Mouse (Mus musculus): Measurements from ENCODE around the gene Ap5b1. TPM values are rescaled to one million over a fixed set of nuclear protein-coding genes. Genes with fewer than 3 reads are reported as not detected.

Ap5b1 gene
- polyA plus RNA-seq, 1 experiment from 2014 or later, result 2.6 TPM

- no peak for ATAC-seq (ENCODE audit: insufficient read depth, low FRiP score, low TSS enrichment)
These were observed 2.8 kb downstream of the Ap5b1 start for GRCm38 (mm10) chr19:5570353-5571246.

DNA sequence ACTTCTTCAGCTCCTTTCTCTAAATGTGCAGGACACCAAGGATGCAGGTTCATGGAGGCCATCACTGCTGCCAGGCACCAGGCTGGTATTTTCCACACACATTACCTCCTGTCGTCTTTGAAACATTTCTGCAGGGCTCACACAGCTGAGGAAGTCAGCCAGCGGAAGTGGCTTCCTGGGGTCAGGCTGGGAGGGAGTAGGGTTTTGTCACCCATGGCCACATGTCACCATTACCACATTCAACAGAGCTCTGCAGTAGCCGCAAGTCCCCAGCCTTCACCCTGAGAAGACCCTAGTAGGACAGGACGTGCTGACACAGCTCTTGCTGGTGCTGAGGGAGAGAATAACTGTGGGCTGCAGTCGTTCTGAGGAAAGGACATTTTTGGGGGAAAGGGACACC is 4.0 kb downstream of the Ap5b1 start:
- Histone ChIP-seq H3K4me2 (ENCODE audit: low read depth) (no peak overlapping the region), H3K36me3 (ENCODE audit: control insufficient read depth, insufficient read depth, low read length) (0 out of 2 replicates have a peak, but pooled peaks cover 2% of the 10 kb centered on the region), H3K4me3 (ENCODE audit: low read depth, low read length) (no peak overlapping the region), H3K9ac (ENCODE audit: low read length) (no peak overlapping the region), H3K27me3 (ENCODE audit: control insufficient read depth, insufficient read depth, low read length) (peaks cover 2% of the 10 kb centered on the region), H3K9me3 (ENCODE audit: control insufficient read depth, low read length) (no peaks in the 10 kb centered on the region), H3K4me1 (ENCODE audit: control insufficient read depth, insufficient read depth, low read length) (peaks cover 6% of the 10 kb centered on the region; the same call in 1 of the 2 replicates), H3K27ac (ENCODE audit: low read depth, low read length) (no peak overlapping the region)
- DNase-seq (ENCODE audit: low spot score), result no peak
- WGBS, result 76% methylated on average over 5 of the region's 5 CpGs
- ATAC-seq (ENCODE audit: insufficient read depth, low FRiP score, low TSS enrichment), result no peak

More at GRCm38 (mm10) chr19:5570353-5571246, 2.8 kb downstream of the Ap5b1 start:
- H3K9me3 ChIP-seq (ENCODE audit: control insufficient read depth, low read length), result no peaks in the 10 kb centered on the region
- 88% methylated on average over 32 of the region's 32 CpGs for WGBS
- H3K27ac ChIP-seq (ENCODE audit: low read depth, low read length), result no peak overlapping the region
- peaks cover 11% of the 10 kb centered on the region for H3K27me3 ChIP-seq (ENCODE audit: control insufficient read depth, insufficient read depth, low read length)
- no peak for DNase-seq (ENCODE audit: low spot score)
- no peak overlapping the region for H3K4me3 ChIP-seq (ENCODE audit: low read depth, low read length)
- no peak overlapping the region for H3K4me2 ChIP-seq (ENCODE audit: low read depth)
- H3K9ac ChIP-seq (ENCODE audit: low read length), result no peak overlapping the region
- H3K36me3 ChIP-seq (ENCODE audit: control insufficient read depth, insufficient read depth, low read length), result 0 out of 2 replicates have a peak, but pooled peaks cover 2% of the 10 kb centered on the region
- peaks cover 8% of the 10 kb centered on the region; the same call in 1 of the 2 replicates for H3K4me1 ChIP-seq (ENCODE audit: control insufficient read depth, insufficient read depth, low read length)

DNA sequence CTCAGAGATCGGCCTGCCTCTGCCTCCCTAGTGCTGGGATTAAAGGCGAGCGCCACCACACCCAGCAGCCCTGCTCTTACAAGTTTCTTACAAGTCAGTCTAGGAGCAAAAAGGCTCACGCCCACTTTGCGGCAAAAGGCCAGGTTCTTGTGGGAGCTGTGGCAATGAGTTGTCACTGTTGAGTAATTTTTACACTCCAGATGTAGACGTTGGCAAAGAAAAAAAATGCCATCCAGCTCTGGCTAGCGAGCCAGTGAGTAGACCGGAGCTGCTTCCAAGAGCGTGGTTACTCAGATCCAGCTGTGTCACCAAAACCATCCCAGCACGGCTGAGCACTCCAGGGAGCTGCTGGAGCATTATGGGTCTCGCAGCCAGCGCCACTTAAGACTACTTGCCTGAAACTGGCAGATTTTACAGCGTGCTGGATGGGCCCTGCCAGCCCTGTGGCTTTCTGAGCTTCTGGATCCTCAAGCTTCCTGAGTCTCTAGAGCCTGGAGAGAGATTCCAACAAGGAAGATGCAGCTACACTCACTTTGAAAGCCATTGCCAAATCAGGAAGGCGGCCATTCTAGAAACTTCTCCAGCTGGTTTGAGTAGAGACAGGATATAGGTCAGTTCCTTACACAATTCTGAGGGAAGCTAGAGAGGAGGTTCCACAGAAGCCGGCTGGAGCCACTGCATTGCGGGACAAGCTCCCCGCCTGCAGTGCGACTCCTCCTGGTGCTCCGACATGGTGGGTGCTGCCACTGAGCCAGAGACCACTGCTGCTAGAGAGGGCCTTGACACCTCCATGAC is 4.7 kb downstream of the Ap5b1 start:
- H3K4me1 ChIP-seq (ENCODE audit: control insufficient read depth, insufficient read depth, low read length), result peaks cover 4% of the 10 kb centered on the region; the same call in 1 of the 2 replicates
- ATAC-seq (ENCODE audit: insufficient read depth, low FRiP score, low TSS enrichment), result no peak

GRCm38 (mm10) chr19:5575336-5575735 is 7.5 kb downstream of the Ap5b1 start:
- ATAC-seq (ENCODE audit: insufficient read depth, low FRiP score, low TSS enrichment) (no peak), DNase-seq (ENCODE audit: low spot score) (no peak)
- Histone ChIP-seq H3K4me2 (ENCODE audit: low read depth) (no peak overlapping the region), H3K9me3 (ENCODE audit: control insufficient read depth, low read length) (no peaks in the 10 kb centered on the region), H3K27me3 (ENCODE audit: control insufficient read depth, insufficient read depth, low read length) (no peaks in the 10 kb centered on the region), H3K4me3 (ENCODE audit: low read depth, low read length) (no peak overlapping the region), H3K4me1 (ENCODE audit: control insufficient read depth, insufficient read depth, low read length) (no peaks in the 10 kb centered on the region), H3K36me3 (ENCODE audit: control insufficient read depth, insufficient read depth, low read length) (0 out of 2 replicates have a peak, but pooled peaks cover 2% of the 10 kb centered on the region), H3K9ac (ENCODE audit: low read length) (no peak overlapping the region), H3K27ac (ENCODE audit: low read depth, low read length) (no peak overlapping the region)
- 98% methylated on average over 1 of the region's 1 CpGs for whole genome bisulfite sequencing

More for the DNA sequence above, 4.7 kb downstream of the Ap5b1 start:
- 87% methylated on average over 19 of the region's 19 CpGs for WGBS
- Histone ChIP-seq H3K4me2 (ENCODE audit: low read depth) (no peak overlapping the region), H3K27ac (ENCODE audit: low read depth, low read length) (no peak overlapping the region), H3K9me3 (ENCODE audit: control insufficient read depth, low read length) (no peaks in the 10 kb centered on the region), H3K27me3 (ENCODE audit: control insufficient read depth, insufficient read depth, low read length) (no peaks in the 10 kb centered on the region), H3K9ac (ENCODE audit: low read length) (no peak overlapping the region), H3K4me3 (ENCODE audit: low read depth, low read length) (no peak overlapping the region), H3K36me3 (ENCODE audit: control insufficient read depth, insufficient read depth, low read length) (0 out of 2 replicates have a peak, but pooled peaks cover 2% of the 10 kb centered on the region)
- DNase-seq (ENCODE audit: low spot score), result no peak

- 71% methylated on average over 4 of the region's 4 CpGs for WGBS
- H3K27me3 ChIP-seq (ENCODE audit: control insufficient read depth, insufficient read depth, low read length), result no peaks in the 10 kb centered on the region
- ATAC-seq (ENCODE audit: insufficient read depth, low FRiP score, low TSS enrichment) (no peak), DNase-seq (ENCODE audit: low spot score) (no peak)
- no peaks in the 10 kb centered on the region for H3K9me3 ChIP-seq (ENCODE audit: control insufficient read depth, low read length)
- no peak overlapping the region for H3K4me2 ChIP-seq (ENCODE audit: low read depth)
- no peak overlapping the region for H3K4me3 ChIP-seq (ENCODE audit: low read depth, low read length)
- no peaks in the 10 kb centered on the region for H3K4me1 ChIP-seq (ENCODE audit: control insufficient read depth, insufficient read depth, low read length)
- no peak overlapping the region for H3K9ac ChIP-seq (ENCODE audit: low read length)
- H3K36me3 ChIP-seq (ENCODE audit: control insufficient read depth, insufficient read depth, low read length), result no peaks in the 10 kb centered on the region
- H3K27ac ChIP-seq (ENCODE audit: low read depth, low read length), result no peak overlapping the region
These were observed 12.1 kb downstream of the Ap5b1 start for GRCm38 (mm10) chr19:5579971-5580370.

DNA sequence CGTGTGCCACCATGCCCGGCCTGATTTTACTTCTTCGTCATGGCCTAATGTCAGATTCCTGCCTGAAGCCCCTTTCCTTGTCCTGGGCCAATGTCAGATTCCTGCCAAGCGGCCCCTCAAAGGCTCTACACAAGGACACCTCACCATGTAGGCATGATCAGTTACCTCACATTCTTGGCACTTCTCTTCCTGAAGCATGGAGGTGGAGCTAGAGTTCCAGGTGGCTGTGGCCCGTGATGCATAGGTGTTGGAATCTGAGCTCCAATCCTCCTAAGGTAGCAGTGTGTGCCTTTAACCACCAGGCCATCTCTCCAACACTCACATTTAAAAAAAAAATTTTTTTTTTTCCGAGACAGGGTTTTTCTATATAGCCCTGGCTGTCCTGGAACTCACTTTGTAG is 13.0 kb downstream of the Ap5b1 start:
- no peaks in the 10 kb centered on the region for H3K9me3 ChIP-seq (ENCODE audit: control insufficient read depth, low read length)
- H3K4me2 ChIP-seq (ENCODE audit: low read depth), result no peak overlapping the region
- no peak overlapping the region for H3K27ac ChIP-seq (ENCODE audit: low read depth, low read length)
- ATAC-seq (ENCODE audit: insufficient read depth, low FRiP score, low TSS enrichment) (no peak), DNase-seq (ENCODE audit: low spot score) (no peak)
- no peak overlapping the region for H3K4me3 ChIP-seq (ENCODE audit: low read depth, low read length)
- H3K36me3 ChIP-seq (ENCODE audit: control insufficient read depth, insufficient read depth, low read length), result no peaks in the 10 kb centered on the region
- H3K4me1 ChIP-seq (ENCODE audit: control insufficient read depth, insufficient read depth, low read length), result no peaks in the 10 kb centered on the region
- H3K27me3 ChIP-seq (ENCODE audit: control insufficient read depth, insufficient read depth, low read length), result no peaks in the 10 kb centered on the region
- no peak overlapping the region for H3K9ac ChIP-seq (ENCODE audit: low read length)
- 85% methylated on average over 6 of the region's 6 CpGs for WGBS

DNA sequence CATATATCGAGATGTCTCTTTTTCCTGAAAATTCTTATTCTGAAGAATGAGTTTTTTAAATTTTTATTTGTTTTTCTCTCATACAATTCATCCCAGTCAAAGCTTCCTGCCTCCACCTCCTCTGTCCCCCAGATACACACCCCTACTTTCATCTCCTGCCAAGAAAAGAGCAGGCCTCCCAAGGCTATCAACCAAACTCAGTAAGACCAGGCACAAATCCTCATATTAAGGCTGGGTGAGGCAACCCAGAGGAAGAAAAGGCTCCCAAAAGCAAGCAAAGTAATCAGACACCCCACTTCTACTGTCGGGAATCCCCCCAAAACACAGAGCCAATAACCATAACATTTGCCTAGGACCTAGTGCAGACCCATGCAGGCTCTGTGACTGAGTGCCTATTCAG is 14.2 kb downstream of the Ap5b1 start:
- H3K27ac ChIP-seq (ENCODE audit: low read depth, low read length), result no peak overlapping the region
- DNase-seq (ENCODE audit: low spot score), result no peak
- no peaks in the 10 kb centered on the region for H3K9me3 ChIP-seq (ENCODE audit: control insufficient read depth, low read length)
- no peak overlapping the region for H3K4me2 ChIP-seq (ENCODE audit: low read depth)
- no peaks in the 10 kb centered on the region for H3K27me3 ChIP-seq (ENCODE audit: control insufficient read depth, insufficient read depth, low read length)
- no peak overlapping the region for H3K9ac ChIP-seq (ENCODE audit: low read length)
- no peak for ATAC-seq (ENCODE audit: insufficient read depth, low FRiP score, low TSS enrichment)
- no peaks in the 10 kb centered on the region for H3K4me1 ChIP-seq (ENCODE audit: control insufficient read depth, insufficient read depth, low read length)
- H3K36me3 ChIP-seq (ENCODE audit: control insufficient read depth, insufficient read depth, low read length), result no peaks in the 10 kb centered on the region
- H3K4me3 ChIP-seq (ENCODE audit: low read depth, low read length), result no peak overlapping the region
- WGBS, result 81% methylated on average over 2 of the region's 2 CpGs

DNA sequence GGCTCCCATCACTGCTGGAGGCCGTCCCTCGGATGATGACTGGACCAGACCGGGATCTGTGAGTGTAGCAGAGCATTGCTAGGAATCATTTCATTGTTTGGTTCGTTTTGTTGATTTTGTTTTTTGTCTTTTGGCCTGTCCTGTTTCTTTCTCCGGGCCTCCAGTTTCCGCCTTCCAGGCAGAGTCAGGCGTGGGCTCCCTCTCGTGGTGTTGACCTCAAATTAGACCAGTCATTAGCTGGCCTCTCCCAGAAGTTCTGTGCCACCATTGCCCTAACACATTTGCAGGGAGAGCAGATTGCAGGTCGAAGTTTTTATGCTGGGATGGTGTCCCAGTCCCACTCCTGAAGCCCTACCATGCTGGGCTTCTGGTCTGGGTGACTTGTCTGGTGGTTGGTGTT is 21.3 kb downstream of the Ap5b1 start:
- H3K9ac ChIP-seq (ENCODE audit: low read length), result no peak overlapping the region
- H3K27ac ChIP-seq (ENCODE audit: low read depth, low read length), result no peak overlapping the region
- H3K4me2 ChIP-seq (ENCODE audit: low read depth), result no peak overlapping the region
- H3K4me3 ChIP-seq (ENCODE audit: low read depth, low read length), result no peak overlapping the region
- no peaks in the 10 kb centered on the region for H3K4me1 ChIP-seq (ENCODE audit: control insufficient read depth, insufficient read depth, low read length)
- no peak for ATAC-seq (ENCODE audit: insufficient read depth, low FRiP score, low TSS enrichment)
- H3K27me3 ChIP-seq (ENCODE audit: control insufficient read depth, insufficient read depth, low read length), result no peaks in the 10 kb centered on the region
- 80% methylated on average over 9 of the region's 9 CpGs for WGBS
- DNase-seq (ENCODE audit: low spot score), result no peak
- H3K36me3 ChIP-seq (ENCODE audit: control insufficient read depth, insufficient read depth, low read length), result no peaks in the 10 kb centered on the region
- H3K9me3 ChIP-seq (ENCODE audit: control insufficient read depth, low read length), result no peaks in the 10 kb centered on the region
